Comparison of ENCODE assay signal across 9 mouse cellular contexts in genomic region chr4:62361571-62361970, GRCm38 (mm10). TPM values are rescaled to one million over a fixed set of nuclear protein-coding genes. Genes with fewer than 3 reads are reported as not detected.
DNase-seq lines count a peak whose midpoint lies in the region; ATAC-seq and TF ChIP-seq lines count a peak whose summit lies in the region.
"Had no signal": no experiment of that assay in that cellular context is flagged by ENCODE, and none has a peak within 500 bp of the region (broad histone marks: within the 10 kb centered on the region; RNA-seq: fewer than 3 reads in every experiment).

No protein-coding gene starts in this region.

- H3K4me3 ChIP-seq in heart, embryonic 10.5 days, result peak overlapping the region; percentile 86
- H3K4me3 ChIP-seq in ES-Bruce4 (ENCODE audit: low read depth, low read length), result no peak overlapping the region
- H3K4me3 ChIP-seq in heart, embryonic 16.5 days (ENCODE audit: low read length), result peak overlapping the region; percentile 95
- peak overlapping the region; percentile 76 for H3K4me3 ChIP-seq in liver, postnatal 0 days (ENCODE audit: low read depth, low read length)

- intact Hi-C loops in heart, postnatal 14 days (cut with DNase I), result loop anchor here (2.0 kb wide), 1 partner anchor 45 kb away; no protein-coding TSS in a partner anchor

- TF ChIP-seq EP300 in ES-Bruce4 (IDR thresholded peaks at IDR 0.05; ENCODE audit: insufficient read depth, low read depth, low read length), result no peak
- TF ChIP-seq EP300 in liver, postnatal 0 days (IDR thresholded peaks at IDR 0.05; ENCODE audit: low read depth), result no peak

- no peaks in the 10 kb centered on the region for H3K9me3 ChIP-seq in heart, embryonic 10.5 days
- H3K9me3 ChIP-seq in ES-Bruce4 (replicated peaks; ENCODE audit: control insufficient read depth, insufficient read depth, low read length, poor library complexity, severe bottlenecking), result no peaks in the 10 kb centered on the region
- no peaks in the 10 kb centered on the region for H3K9me3 ChIP-seq in heart, embryonic 16.5 days (replicated peaks; ENCODE audit: control insufficient read depth, low read length)
- H3K9me3 ChIP-seq in liver, postnatal 0 days (ENCODE audit: low read length), result no peaks in the 10 kb centered on the region

- 41% methylated on average over 6 of the region's 6 CpGs for WGBS in heart, embryonic 10.5 days
- WGBS in heart, embryonic 16.5 days, result 17% methylated on average over 6 of the region's 6 CpGs
- WGBS in liver, postnatal 0 days (ENCODE audit: insufficient replicate concordance), result 16% methylated on average over 6 of the region's 6 CpGs

- DNase-seq in heart, embryonic 10.5 days (ENCODE audit: low spot score), result no peak
- no peak for DNase-seq in heart, postnatal 14 days
- DNase-seq in liver, postnatal 0 days, result no peak
- no peak for DNase-seq in thymus, postnatal 14 days
- DNase-seq in spleen, postnatal 14 days (ENCODE audit: low spot score in 2 of 2), result no peak
- DNase-seq in T-cell, adult 2 months (ENCODE audit: low spot score), result no peak
- DNase-seq: left cerebral cortex, postnatal 4 days had no signal

- no peak for ATAC-seq in heart, embryonic 16.5 days (replicated peaks; ENCODE audit: extremely low read depth, insufficient read depth, low FRiP score)
- ATAC-seq in liver, postnatal 0 days, result no peak

- peak overlapping the region; percentile 87 for H3K4me2 ChIP-seq in heart, embryonic 16.5 days (ENCODE audit: low read depth, low read length)
- H3K4me2 ChIP-seq in liver, postnatal 0 days (ENCODE audit: low read depth, low read length), result peak overlapping the region; percentile 88

- peaks cover 9% of the 10 kb centered on the region; the same call in 1 of the 2 replicates for H3K4me1 ChIP-seq in heart, embryonic 10.5 days
- H3K4me1 ChIP-seq in ES-Bruce4 (ENCODE audit: control insufficient read depth, insufficient read depth, low read length), result no peaks in the 10 kb centered on the region
- H3K4me1 ChIP-seq in heart, embryonic 16.5 days (ENCODE audit: control insufficient read depth, insufficient read depth, low read length), result peaks cover 15% of the 10 kb centered on the region
- H3K4me1 ChIP-seq in liver, postnatal 0 days (ENCODE audit: insufficient read depth), result peaks cover 36% of the 10 kb centered on the region

- no peaks in the 10 kb centered on the region for H3K36me3 ChIP-seq in heart, embryonic 10.5 days
- H3K36me3 ChIP-seq in ES-Bruce4 (ENCODE audit: control insufficient read depth, insufficient read depth, low read length, poor library complexity, severe bottlenecking), result no peaks in the 10 kb centered on the region
- H3K36me3 ChIP-seq in heart, embryonic 16.5 days (ENCODE audit: control insufficient read depth, insufficient read depth), result peaks cover 7% of the 10 kb centered on the region; the same call in 1 of the 2 replicates
- H3K36me3 ChIP-seq in liver, postnatal 0 days (replicated peaks; ENCODE audit: insufficient read depth, low read length), result peaks cover 4% of the 10 kb centered on the region; the same call in 1 of the 2 replicates

- TF ChIP-seq POLR2A in ES-Bruce4 (IDR thresholded peaks at IDR 0.05; ENCODE audit: insufficient read depth, low read length), result no peak

- TF ChIP-seq CTCF in ES-Bruce4 (IDR thresholded peaks at IDR 0.05; ENCODE audit: low read depth, low read length), result no peak
- no peak for TF ChIP-seq CTCF in liver, postnatal 0 days (IDR thresholded peaks at IDR 0.05; ENCODE audit: low read depth)

- H3K27me3 ChIP-seq in heart, embryonic 10.5 days (ENCODE audit: insufficient read depth, poor library complexity, severe bottlenecking), result no peaks in the 10 kb centered on the region
- no peaks in the 10 kb centered on the region for H3K27me3 ChIP-seq in ES-Bruce4 (ENCODE audit: control insufficient read depth, insufficient read depth, low read length, poor library complexity, severe bottlenecking)
- H3K27me3 ChIP-seq in heart, embryonic 16.5 days (ENCODE audit: control insufficient read depth, insufficient read depth, low read length), result no peaks in the 10 kb centered on the region
- H3K27me3 ChIP-seq in liver, postnatal 0 days (ENCODE audit: insufficient read depth, low read length), result no peaks in the 10 kb centered on the region

- H3K27ac ChIP-seq in heart, embryonic 10.5 days, result peak overlapping the region; percentile 92; the same call in 1 of the 2 replicates
- H3K27ac ChIP-seq in ES-Bruce4 (ENCODE audit: insufficient read depth, low read length), result peak overlapping the region; percentile 24; the same call in 1 of the 2 replicates
- peak overlapping the region; percentile 85; the same call in 1 of the 2 replicates for H3K27ac ChIP-seq in heart, embryonic 16.5 days (ENCODE audit: low read length)
- peak overlapping the region; percentile 86 for H3K27ac ChIP-seq in liver, postnatal 0 days (ENCODE audit: low read depth)

- peak overlapping the region; percentile 76 for H3K9ac ChIP-seq in ES-Bruce4 (ENCODE audit: low read depth, poor library complexity, severe bottlenecking)
- H3K9ac ChIP-seq in heart, embryonic 16.5 days (ENCODE audit: low read length), result peak overlapping the region; percentile 91
- H3K9ac ChIP-seq in liver, postnatal 0 days (replicated peaks), result peak overlapping the region; percentile 78

RNA-seq across cellular contexts. Expression of gene Slc31a1, which starts 1.0 kb away (rescaled TPM):
- polyA plus RNA-seq in heart, embryonic 10.5 days (2016; fragmentation: Nextera tagmentation; extraction: Ambion mirVana), result 46.9 and 53.6 TPM in 2 replicates
- 10 to 100 TPM; 25.9 to 28.5 TPM for total RNA-seq in heart, postnatal 14 days (2021)
- polyA plus RNA-seq in ES-Bruce4 (2011; ENCODE audit: insufficient read depth, insufficient read length, low read depth, missing spikeins), result 56.2 and 56.8 TPM in 2 replicates
- 42.3 and 43.0 TPM in 2 replicates for polyA plus RNA-seq in heart, embryonic 16.5 days (2015; fragmentation: Nextera tagmentation; extraction: Ambion mirVana)
- 50.9 and 54.3 TPM in 2 replicates for polyA plus RNA-seq in liver, postnatal 0 days (2015; fragmentation: Nextera tagmentation; extraction: Ambion mirVana)

RNA-seq across cellular contexts. Expression of gene Fkbp15, which starts 1.2 kb away (rescaled TPM):
- polyA plus RNA-seq in heart, embryonic 10.5 days (2016; fragmentation: Nextera tagmentation; extraction: Ambion mirVana), result 17.2 and 19.5 TPM in 2 replicates
- total RNA-seq in heart, postnatal 14 days (2021), result 10 to 100 TPM; 19.5 to 23.6 TPM
- polyA plus RNA-seq in ES-Bruce4 (2011; ENCODE audit: insufficient read depth, insufficient read length, low read depth, missing spikeins), result 18.5 and 22.1 TPM in 2 replicates
- 18.0 and 18.9 TPM in 2 replicates for polyA plus RNA-seq in heart, embryonic 16.5 days (2015; fragmentation: Nextera tagmentation; extraction: Ambion mirVana)
- polyA plus RNA-seq in liver, postnatal 0 days (2015; fragmentation: Nextera tagmentation; extraction: Ambion mirVana), result 11.7 and 13.3 TPM in 2 replicates

RNA-seq across cellular contexts. Expression of gene Cdc26, which starts 46.9 kb away (rescaled TPM):
- polyA plus RNA-seq in heart, embryonic 10.5 days (2016; fragmentation: Nextera tagmentation; extraction: Ambion mirVana), result 101 and 125 TPM in 2 replicates
- 10 to 100 TPM; 42.3 to 44.4 TPM for total RNA-seq in heart, postnatal 14 days (2021)
- polyA plus RNA-seq in ES-Bruce4 (2011; ENCODE audit: insufficient read depth, insufficient read length, low read depth, missing spikeins), result 61.9 and 69.0 TPM in 2 replicates
- polyA plus RNA-seq in heart, embryonic 16.5 days (2015; fragmentation: Nextera tagmentation; extraction: Ambion mirVana), result 83.0 and 85.5 TPM in 2 replicates
- polyA plus RNA-seq in liver, postnatal 0 days (2015; fragmentation: Nextera tagmentation; extraction: Ambion mirVana), result 45.5 and 50.7 TPM in 2 replicates

RNA-seq across cellular contexts. Expression of gene Prpf4, which starts 47.0 kb away (rescaled TPM):
- polyA plus RNA-seq in heart, embryonic 10.5 days (2016; fragmentation: Nextera tagmentation; extraction: Ambion mirVana), result 19.2 and 23.2 TPM in 2 replicates
- total RNA-seq in heart, postnatal 14 days (2021), result 10 to 100 TPM in 1 of 2 experiments, 1 to 10 TPM in 1; 9.7 to 10.7 TPM
- 27.7 and 29.2 TPM in 2 replicates for polyA plus RNA-seq in ES-Bruce4 (2011; ENCODE audit: insufficient read depth, insufficient read length, low read depth, missing spikeins)
- 12.8 and 15.0 TPM in 2 replicates for polyA plus RNA-seq in heart, embryonic 16.5 days (2015; fragmentation: Nextera tagmentation; extraction: Ambion mirVana)
- 5.5 and 6.2 TPM in 2 replicates for polyA plus RNA-seq in liver, postnatal 0 days (2015; fragmentation: Nextera tagmentation; extraction: Ambion mirVana)

Comparison
In these comparisons a context has a peak if more than half of its experiments do, and no peak if none do; other contexts are left out.
1. H3K27ac ChIP-seq: peak in every context shown above with its lines; median percentile 92 in heart, embryonic 10.5 days; 86 in liver, postnatal 0 days; 85 in heart, embryonic 16.5 days; 24 in ES-Bruce4.